Mouse (Mus musculus) lung, embryonic 14.5 days (tissue): ENCODE results near the gene Kalrn. TPM values are rescaled to one million over a fixed set of nuclear protein-coding genes. Genes with fewer than 3 reads are reported as not detected.

Experiments
- ATAC-seq: fragments of 200-750 bp; cut with Nextera tagmentation; 2 replicates; pipeline ENCODE4 v1.8.0; 2017; ENCODE audit warnings: mild to moderate bottlenecking, moderate TSS enrichment, moderate library complexity; ENCODE audit not compliant: insufficient read depth
- DNase-seq: peaks from one replicate; pipeline ENCODE4 v3.0.0-alpha.2; 2015
- H3K27ac ChIP-seq: fragments of 300-500 bp; sonication (generic); 2 replicates; pipeline ENCODE4 v1.5.1; 2014; ENCODE audit warnings: low read depth, mild to moderate bottlenecking, moderate library complexity
- H3K27me3 ChIP-seq: fragments of 300-500 bp; sonication (generic); 2 replicates; pipeline ENCODE4 v1.6.1; 2014; ENCODE audit warnings: low read length, control low read depth; ENCODE audit not compliant: insufficient read depth
- H3K36me3 ChIP-seq: fragments of 300-500 bp; sonication (generic); 2 replicates; pipeline ENCODE4 v1.6.1; 2014; ENCODE audit warnings: control low read depth; ENCODE audit not compliant: insufficient read depth
- H3K4me1 ChIP-seq: fragments of 300-500 bp; sonication (generic); 2 replicates; pipeline ENCODE4 v1.6.1; 2014; ENCODE audit warnings: antibody characterized with exemption, control low read depth; ENCODE audit not compliant: insufficient read depth
- H3K4me2 ChIP-seq: fragments of 300-500 bp; sonication (generic); 2 replicates; pipeline ENCODE4 v1.6.1; 2014; ENCODE audit warnings: mild to moderate bottlenecking
- H3K4me3 ChIP-seq: fragments of 300-500 bp; sonication (generic); 2 replicates; pipeline ENCODE4 v1.5.1; 2014; ENCODE audit warnings: low read depth, low read length
- H3K9ac ChIP-seq: fragments of 300-500 bp; sonication (generic); 2 replicates; pipeline ENCODE4 v1.6.1; 2014
- H3K9me3 ChIP-seq: fragments of 300-500 bp; sonication (generic); 2 replicates; pipeline ENCODE4 v1.6.1; 2016; ENCODE audit warnings: low read depth, low read length, control low read depth
- CTCF ChIP-seq: IDR thresholded peaks from 2 replicates; pipeline ENCODE4 v1.5.1; 2016; ENCODE audit warnings: antibody characterized with exemption, low read depth
- WGBS: fragments of 180-500 bp; shearing (Covaris S2); extraction: QIAGEN DNeasy Blood & Tissue Kit; methylation state at CpG from one replicate; pipeline ENCODE4 v1.1.7; 2014; 5-methylcytosine and 5-hydroxymethylcytosine counted together
- polyA plus RNA-seq: library from polyadenylated mRNA; unstranded; fragments of >200 nt; fragmentation: Nextera tagmentation; extraction: Ambion mirVana; gene quantifications from 2 replicates; pipeline ENCODE4 v1.2.1, GENCODE M21; 2014

Gene Kalrn
- polyA plus RNA-seq, 1 experiment from 2014 or later, result 15.0 TPM

GRCm38 (mm10) chr16:34005986-34006385 lies 567.3 kb downstream of the Kalrn start:
- DNase-seq, result no peak
- Histone ChIP-seq H3K4me3 (no peak overlapping the region), H3K4me1 (peaks cover 31% of the 10 kb centered on the region), H3K27me3 (no peaks in the 10 kb centered on the region), H3K9me3 (peaks cover 4% of the 10 kb centered on the region; the same call in 1 of the 2 replicates), H3K36me3 (peaks cover 15% of the 10 kb centered on the region), H3K9ac (no peak overlapping the region), H3K4me2 (no peak overlapping the region), H3K27ac (no peak overlapping the region)
- 95% methylated on average over 3 of the region's 3 CpGs for WGBS
- TF ChIP-seq CTCF, result no peak
- no peak for ATAC-seq

GRCm38 (mm10) chr16:34004128-34004578 lies 569.2 kb downstream of the Kalrn start:
- ATAC-seq (peak; percentile 97), DNase-seq (peak; percentile 99)
- H3K4me3 ChIP-seq, result no peak overlapping the region
- H3K27ac ChIP-seq, result peak overlapping the region; percentile 88
- no peaks in the 10 kb centered on the region for H3K27me3 ChIP-seq
- peak overlapping the region; percentile 24; the same call in 1 of the 2 replicates for H3K4me2 ChIP-seq
- TF ChIP-seq CTCF, result no peak
- H3K36me3 ChIP-seq, result 0 out of 2 replicates have a peak, but pooled peaks cover 4% of the 10 kb centered on the region
- H3K9ac ChIP-seq, result no peak overlapping the region
- no peaks in the 10 kb centered on the region for H3K9me3 ChIP-seq
- 10% methylated on average over 4 of the region's 4 CpGs for WGBS
- peaks cover 31% of the 10 kb centered on the region for H3K4me1 ChIP-seq

GRCm38 (mm10) chr16:34003566-34004127 lies 569.7 kb downstream of the Kalrn start:
- Histone ChIP-seq H3K36me3 (0 out of 2 replicates have a peak, but pooled peaks cover 4% of the 10 kb centered on the region), H3K9ac (no peak overlapping the region), H3K4me1 (peaks cover 31% of the 10 kb centered on the region), H3K4me2 (peak overlapping the region; percentile 24; the same call in 1 of the 2 replicates), H3K4me3 (no peak overlapping the region), H3K27me3 (no peaks in the 10 kb centered on the region), H3K9me3 (no peaks in the 10 kb centered on the region), H3K27ac (peak overlapping the region; percentile 88)
- WGBS, result 29% methylated on average over 10 of the region's 10 CpGs
- ATAC-seq, result peak; percentile 0; the same call in 1 of the 2 replicates
- no peak for DNase-seq
- no peak for TF ChIP-seq CTCF

- Histone ChIP-seq H3K4me2 (no peak overlapping the region), H3K9me3 (no peaks in the 10 kb centered on the region), H3K4me3 (no peak overlapping the region), H3K27me3 (no peaks in the 10 kb centered on the region), H3K4me1 (peaks cover 31% of the 10 kb centered on the region), H3K36me3 (no peaks in the 10 kb centered on the region), H3K9ac (no peak overlapping the region), H3K27ac (no peak overlapping the region)
- no peak for TF ChIP-seq CTCF
- ATAC-seq (no peak), DNase-seq (peak; percentile 15)
- WGBS, result 60% methylated on average over 8 of the region's 8 CpGs
These were observed 572.6 kb downstream of the Kalrn start for GRCm38 (mm10) chr16:34000715-34001114.

- no peak for ATAC-seq
- peaks cover 18% of the 10 kb centered on the region; the same call in 1 of the 2 replicates for H3K4me1 ChIP-seq
- no peaks in the 10 kb centered on the region for H3K27me3 ChIP-seq
- peak; percentile 80 for DNase-seq
- TF ChIP-seq CTCF, result peak; percentile 69
- H3K36me3 ChIP-seq, result no peaks in the 10 kb centered on the region
- no peak overlapping the region for H3K9ac ChIP-seq
- WGBS, result 25% methylated on average over 3 of the region's 3 CpGs
- no peaks in the 10 kb centered on the region for H3K9me3 ChIP-seq
- H3K4me2 ChIP-seq, result no peak overlapping the region
- H3K4me3 ChIP-seq, result no peak overlapping the region
- H3K27ac ChIP-seq, result no peak overlapping the region
These were observed 573.9 kb downstream of the Kalrn start for GRCm38 (mm10) chr16:33999388-33999787.

GRCm38 (mm10) chr16:33998011-33998410 lies 575.3 kb downstream of the Kalrn start:
- WGBS, result 72% methylated on average over 6 of the region's 6 CpGs
- DNase-seq, result no peak
- Histone ChIP-seq H3K4me3 (no peak overlapping the region), H3K27ac (no peak overlapping the region), H3K9me3 (no peaks in the 10 kb centered on the region), H3K4me1 (peaks cover 9% of the 10 kb centered on the region; the same call in 1 of the 2 replicates), H3K36me3 (no peaks in the 10 kb centered on the region), H3K27me3 (no peaks in the 10 kb centered on the region), H3K4me2 (no peak overlapping the region), H3K9ac (no peak overlapping the region)
- ATAC-seq, result no peak
- TF ChIP-seq CTCF, result no peak

- H3K36me3 ChIP-seq, result no peaks in the 10 kb centered on the region
- no peak overlapping the region for H3K4me3 ChIP-seq
- DNase-seq (peak; percentile 85), ATAC-seq (no peak)
- no peaks in the 10 kb centered on the region for H3K9me3 ChIP-seq
- H3K4me1 ChIP-seq, result no peaks in the 10 kb centered on the region
- peak; percentile 94 for TF ChIP-seq CTCF
- H3K27me3 ChIP-seq, result no peaks in the 10 kb centered on the region
- H3K4me2 ChIP-seq, result no peak overlapping the region
- WGBS, result 12% methylated on average over 5 of the region's 5 CpGs
- no peak overlapping the region for H3K9ac ChIP-seq
- H3K27ac ChIP-seq, result no peak overlapping the region
These were observed 577.3 kb downstream of the Kalrn start for GRCm38 (mm10) chr16:33996030-33996429.
